Mouse (Mus musculus) heart, postnatal 0 days (tissue): ENCODE results near the gene Fads1.

Source experiments
- CTCF ChIP-seq: IDR thresholded peaks from 2 replicates; pipeline ENCODE4 v1.5.1; 2016; ENCODE audit warnings: antibody characterized with exemption, control low read depth, low read depth
- EP300 ChIP-seq: IDR thresholded peaks from 2 replicates; pipeline ENCODE4 v1.6.1; 2016; ENCODE audit warnings: antibody characterized with exemption, low read depth

DNA sequence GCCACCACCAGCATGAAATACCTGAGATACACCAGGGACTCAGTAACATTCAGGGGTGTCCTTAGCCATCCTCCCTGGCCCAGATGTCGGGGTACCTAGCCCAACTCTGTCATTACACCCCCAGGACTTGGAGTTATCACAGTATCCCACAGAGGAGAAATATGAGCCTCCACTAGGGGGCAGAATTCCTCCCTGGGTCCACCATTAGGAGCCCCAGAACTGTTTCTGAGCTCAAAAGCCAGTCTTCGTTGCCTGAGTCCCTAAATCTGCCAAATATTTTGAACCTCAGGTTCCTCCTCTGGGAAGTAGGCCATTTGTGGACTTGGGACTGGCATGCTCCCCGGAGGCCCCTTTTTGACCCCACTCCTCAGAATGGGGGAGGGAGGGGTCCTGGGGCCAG lies 36.4 kb downstream of the Fads1 start:
- peak; percentile 53 for TF ChIP-seq CTCF
- no peak for TF ChIP-seq EP300
